Mouse (Mus musculus) forebrain, postnatal 0 days (tissue): ENCODE data around the gene Atxn1. TPM values are rescaled to one million over a fixed set of nuclear protein-coding genes. Genes with fewer than 3 reads are reported as not detected.

Source experiments
- ATAC-seq: fragments of 200-750 bp; cut with Nextera tagmentation; 2 replicates; pipeline ENCODE4 v1.8.0; 2017; ENCODE audit warnings: mild to moderate bottlenecking, moderate library complexity
- DNase-seq: peaks from one replicate; pipeline ENCODE4 v3.0.0-alpha.2; 2015
- H3K27ac ChIP-seq: fragments of 300-500 bp; sonication (generic); 2 replicates; pipeline ENCODE4 v1.5.1; 2014; ENCODE audit warnings: low read depth, mild to moderate bottlenecking, antibody characterized with exemption, low read length, moderate library complexity, mixed read lengths
- H3K27me3 ChIP-seq: fragments of 300-500 bp; sonication (generic); 2 replicates; pipeline ENCODE4 v1.6.1; 2014; ENCODE audit warnings: mild to moderate bottlenecking, low read length, mixed read lengths; ENCODE audit not compliant: insufficient read depth
- H3K36me3 ChIP-seq: fragments of 300-500 bp; sonication (generic); 2 replicates; pipeline ENCODE4 v1.6.1; 2014; ENCODE audit warnings: mild to moderate bottlenecking, moderate library complexity; ENCODE audit not compliant: insufficient read depth
- H3K4me1 ChIP-seq: fragments of 300-500 bp; sonication (generic); 2 replicates; pipeline ENCODE4 v1.6.1; 2014; ENCODE audit warnings: antibody characterized with exemption; ENCODE audit not compliant: insufficient read depth
- H3K4me2 ChIP-seq: fragments of 300-500 bp; sonication (generic); 2 replicates; pipeline ENCODE4 v1.6.1; 2014; ENCODE audit warnings: low read depth, mild to moderate bottlenecking, moderate library complexity
- H3K4me3 ChIP-seq: fragments of 300-500 bp; sonication (generic); 2 replicates; pipeline ENCODE4 v1.5.1; 2014; ENCODE audit warnings: low read depth, low read length, mixed read lengths
- H3K9ac ChIP-seq: fragments of 300-500 bp; sonication (generic); 2 replicates; pipeline ENCODE4 v1.6.1; 2014; ENCODE audit warnings: mild to moderate bottlenecking
- H3K9me3 ChIP-seq: fragments of 300-500 bp; sonication (generic); 2 replicates; pipeline ENCODE4 v1.6.1; 2016; ENCODE audit warnings: low read length
- CTCF ChIP-seq: sonication (generic); IDR thresholded peaks from 2 replicates; pipeline ENCODE4 v1.5.1; 2016; ENCODE audit warnings: antibody characterized with exemption, control low read depth, low read depth
- WGBS: fragments of 180-500 bp; shearing (Covaris S2); extraction: QIAGEN DNeasy Blood & Tissue Kit; methylation state at CpG from one replicate; pipeline ENCODE4 v1.1.7; 2014; 5-methylcytosine and 5-hydroxymethylcytosine counted together
- polyA plus RNA-seq: library from polyadenylated mRNA; unstranded; fragments of >200 nt; fragmentation: Nextera tagmentation; extraction: Ambion mirVana; gene quantifications from 2 replicates; pipeline ENCODE4 v1.2.1, GENCODE M21; 2015
- total RNA-seq: library from RNA; depleted of rRNA; stranded (reverse); fragments of >200 nt; gene quantifications from 2 replicates; pipeline ENCODE4 v1.2.3, GENCODE M21; 2014

Atxn1 gene
- total and polyA plus RNA-seq, 2 experiments from 2014 or later: 13.0 to 32.3 TPM

DNA sequence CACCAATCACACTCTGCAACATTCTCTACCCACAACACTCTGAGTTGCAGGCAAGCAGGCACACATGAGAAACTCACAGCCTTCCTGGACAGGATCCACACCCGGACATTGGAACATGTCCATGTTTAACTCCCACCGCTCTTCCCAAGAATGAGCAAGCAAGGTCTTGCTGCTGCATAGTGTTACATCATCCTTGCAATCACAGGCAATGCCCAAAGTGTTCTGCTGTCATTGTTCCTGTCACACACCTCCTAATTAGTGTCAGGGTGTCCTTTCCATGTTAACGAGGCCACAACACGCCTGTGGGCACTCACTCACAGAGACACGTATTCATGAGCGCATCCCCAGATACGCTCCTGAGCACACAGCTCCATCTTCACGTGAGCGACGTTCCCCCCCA lies 181.1 kb downstream of the Atxn1 start:
- 44% methylated on average over 10 of the region's 10 CpGs for whole genome bisulfite sequencing
- H3K4me1 ChIP-seq: peaks cover 4% of the 10 kb centered on the region; the same call in 1 of the 2 replicates
- H3K9me3 ChIP-seq: no peaks in the 10 kb centered on the region
- TF ChIP-seq CTCF: no peak
- H3K27me3 ChIP-seq: no peaks in the 10 kb centered on the region
- ATAC-seq (0 out of 2 replicates have a peak, but pooled peaks have one; percentile 23), DNase-seq (no peak)
- H3K36me3 ChIP-seq: no peaks in the 10 kb centered on the region
- H3K27ac ChIP-seq: no peak overlapping the region
- no peak overlapping the region for H3K9ac ChIP-seq
- H3K4me2 ChIP-seq: no peak overlapping the region
- H3K4me3 ChIP-seq: no peak overlapping the region

DNA sequence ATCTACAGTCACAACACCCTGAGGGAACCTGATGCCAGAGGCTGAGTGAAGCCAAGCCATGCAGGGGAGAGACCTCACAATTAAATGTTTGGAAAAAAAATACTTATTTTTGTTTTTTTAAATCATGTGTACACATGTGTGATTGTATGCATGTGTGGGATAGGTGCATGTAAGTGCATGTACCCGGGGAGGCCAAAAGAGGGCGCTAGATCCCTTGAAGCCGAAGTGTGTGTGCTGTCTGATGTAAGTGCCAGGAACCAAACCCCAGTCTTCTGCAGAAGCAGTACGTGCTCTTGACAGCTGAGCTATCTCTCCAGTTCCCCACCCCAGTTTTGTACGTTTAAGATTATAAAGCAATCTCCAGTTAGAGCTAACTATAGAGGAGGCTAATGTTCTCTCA lies 186.1 kb downstream of the Atxn1 start:
- Histone ChIP-seq H3K27me3 (no peaks in the 10 kb centered on the region), H3K4me2 (no peak overlapping the region), H3K9me3 (no peaks in the 10 kb centered on the region), H3K4me1 (no peaks in the 10 kb centered on the region), H3K36me3 (no peaks in the 10 kb centered on the region), H3K9ac (no peak overlapping the region), H3K4me3 (no peak overlapping the region), H3K27ac (no peak overlapping the region)
- no peak for ATAC-seq
- TF ChIP-seq CTCF: peak; percentile 44
- 87% methylated on average over 5 of the region's 5 CpGs for WGBS
- DNase-seq: no peak

DNA sequence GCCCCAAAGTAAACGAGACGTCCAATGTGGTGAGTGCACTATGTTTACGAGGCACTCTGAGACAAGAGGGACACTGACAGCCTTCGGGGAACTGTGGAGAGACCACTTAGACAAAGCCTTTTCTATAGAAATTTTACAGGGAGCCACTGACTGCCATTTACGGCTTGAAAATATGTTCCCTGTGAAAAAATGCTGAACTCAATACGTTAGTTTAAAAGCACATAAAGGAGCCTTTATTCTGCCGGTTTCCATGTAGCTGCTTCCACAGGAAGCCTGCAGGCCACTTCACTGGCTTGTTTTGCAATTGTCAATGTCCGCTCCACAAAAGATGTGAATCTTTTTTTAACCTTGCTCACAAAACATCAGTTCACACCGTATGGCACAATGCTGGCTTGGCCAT lies 186.6 kb downstream of the Atxn1 start:
- no peaks in the 10 kb centered on the region for H3K36me3 ChIP-seq
- no peaks in the 10 kb centered on the region for H3K4me1 ChIP-seq
- H3K9me3 ChIP-seq: no peaks in the 10 kb centered on the region
- H3K4me3 ChIP-seq: no peak overlapping the region
- WGBS: 18% methylated on average over 9 of the region's 9 CpGs
- H3K27ac ChIP-seq: 0 out of 2 replicates have a peak overlapping the region, but pooled peaks have one; percentile 15
- ATAC-seq: no peak
- H3K4me2 ChIP-seq: no peak overlapping the region
- DNase-seq: no peak
- TF ChIP-seq CTCF: no peak
- H3K27me3 ChIP-seq: no peaks in the 10 kb centered on the region
- no peak overlapping the region for H3K9ac ChIP-seq

DNA sequence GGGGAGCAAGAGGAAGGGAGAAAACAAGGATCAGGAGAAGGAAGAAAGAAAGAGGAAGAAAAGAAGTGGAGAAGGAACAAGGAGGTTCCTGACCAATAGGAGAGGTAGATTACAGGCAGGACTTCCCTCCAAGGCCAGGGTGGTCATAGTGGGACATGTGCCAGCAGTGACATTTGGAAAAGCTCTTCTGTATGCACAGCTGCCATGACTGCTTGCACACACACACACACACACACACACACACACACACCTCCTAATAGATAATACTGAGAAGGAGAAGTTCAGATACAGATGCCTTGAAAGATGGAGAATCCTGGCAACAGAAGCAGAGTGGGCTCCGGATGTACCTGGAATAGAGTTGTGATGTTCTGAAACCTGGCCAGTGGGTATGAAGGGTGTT lies 189.3 kb downstream of the Atxn1 start:
- WGBS: 93% methylated on average over 1 of the region's 1 CpGs
- ATAC-seq: no peak
- no peak overlapping the region for H3K27ac ChIP-seq

DNA sequence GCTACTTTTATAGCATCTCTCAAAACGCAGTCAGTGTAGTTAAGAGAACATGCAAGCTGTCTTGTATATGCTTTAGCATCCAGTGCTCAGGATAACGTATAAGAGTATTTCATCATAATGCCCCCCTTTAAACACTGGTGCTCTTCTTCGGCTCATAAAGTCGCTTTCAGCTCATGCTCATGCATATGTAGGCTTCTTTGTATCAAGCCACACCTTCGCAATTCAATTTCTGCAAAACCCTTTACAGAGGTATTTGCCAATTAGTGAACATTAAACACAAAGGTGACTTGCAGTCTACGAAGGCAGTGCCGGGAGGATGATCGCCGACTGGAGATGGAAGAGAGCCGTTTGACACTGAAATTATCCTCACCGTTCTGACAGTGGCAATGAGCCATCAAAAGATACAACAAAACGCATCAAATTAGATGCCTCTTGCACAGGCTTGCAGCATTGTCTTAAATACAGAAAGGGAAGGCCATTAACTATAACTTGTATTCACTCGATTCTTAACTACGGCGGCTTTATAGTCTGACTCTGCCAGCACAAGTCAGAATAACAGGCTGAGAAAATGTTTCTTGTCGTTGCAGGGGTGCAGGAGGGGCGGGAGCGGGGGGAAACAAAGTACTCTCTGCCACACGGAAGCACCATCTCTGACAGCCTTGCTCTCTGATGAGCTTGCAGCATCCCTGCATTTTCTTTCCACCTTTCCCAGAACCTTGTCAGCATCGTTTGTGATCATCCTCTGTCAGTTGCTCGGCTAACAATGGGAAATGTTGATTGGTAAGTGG lies 191.2 kb downstream of the Atxn1 start:
- no peak overlapping the region for H3K4me3 ChIP-seq
- ATAC-seq (peak; percentile 82), DNase-seq (peak; percentile 54)
- H3K9me3 ChIP-seq: no peaks in the 10 kb centered on the region
- no peaks in the 10 kb centered on the region for H3K27me3 ChIP-seq
- no peak for TF ChIP-seq CTCF
- no peaks in the 10 kb centered on the region for H3K4me1 ChIP-seq
- peak overlapping the region; percentile 57 for H3K27ac ChIP-seq
- 0 out of 2 replicates have a peak, but pooled peaks cover 6% of the 10 kb centered on the region for H3K36me3 ChIP-seq
- 25% methylated on average over 21 of the region's 21 CpGs for WGBS
- 0 out of 2 replicates have a peak overlapping the region, but pooled peaks have one; percentile 11 for H3K9ac ChIP-seq
- H3K4me2 ChIP-seq: peak overlapping the region; percentile 27; the same call in 1 of the 2 replicates

More for the DNA sequence above, 189.3 kb downstream of the Atxn1 start:
- Histone ChIP-seq H3K27me3 (no peaks in the 10 kb centered on the region), H3K4me1 (no peaks in the 10 kb centered on the region), H3K9ac (no peak overlapping the region), H3K9me3 (no peaks in the 10 kb centered on the region), H3K4me2 (no peak overlapping the region), H3K4me3 (no peak overlapping the region), H3K36me3 (no peaks in the 10 kb centered on the region)
- no peak for DNase-seq
- TF ChIP-seq CTCF: no peak

DNA sequence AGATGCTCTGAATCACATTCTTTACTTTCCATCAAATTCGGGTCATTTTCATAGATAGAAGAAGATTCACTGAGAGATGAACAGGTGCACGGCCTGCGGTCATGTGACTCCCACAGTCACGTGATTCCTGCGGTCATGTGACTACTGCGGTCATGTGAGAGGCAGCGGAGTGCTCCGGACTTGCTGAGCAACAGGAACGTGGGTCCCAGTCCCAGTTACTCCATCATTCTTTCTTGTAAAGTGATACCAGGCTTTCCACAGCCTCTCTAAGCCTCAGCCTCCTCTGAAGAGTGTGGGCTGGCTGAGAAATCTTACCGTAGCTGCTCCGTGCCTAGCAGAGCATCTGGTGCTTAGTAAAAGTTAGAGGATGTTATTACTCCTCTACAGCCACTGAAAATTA lies 195.1 kb downstream of the Atxn1 start:
- Histone ChIP-seq H3K9me3 (no peaks in the 10 kb centered on the region), H3K9ac (no peak overlapping the region), H3K27ac (no peak overlapping the region), H3K4me1 (no peaks in the 10 kb centered on the region), H3K4me3 (no peak overlapping the region), H3K27me3 (no peaks in the 10 kb centered on the region), H3K4me2 (no peak overlapping the region), H3K36me3 (0 out of 2 replicates have a peak, but pooled peaks cover 6% of the 10 kb centered on the region)
- WGBS: 93% methylated on average over 11 of the region's 11 CpGs
- no peak for ATAC-seq
- no peak for TF ChIP-seq CTCF
- DNase-seq: no peak

DNA sequence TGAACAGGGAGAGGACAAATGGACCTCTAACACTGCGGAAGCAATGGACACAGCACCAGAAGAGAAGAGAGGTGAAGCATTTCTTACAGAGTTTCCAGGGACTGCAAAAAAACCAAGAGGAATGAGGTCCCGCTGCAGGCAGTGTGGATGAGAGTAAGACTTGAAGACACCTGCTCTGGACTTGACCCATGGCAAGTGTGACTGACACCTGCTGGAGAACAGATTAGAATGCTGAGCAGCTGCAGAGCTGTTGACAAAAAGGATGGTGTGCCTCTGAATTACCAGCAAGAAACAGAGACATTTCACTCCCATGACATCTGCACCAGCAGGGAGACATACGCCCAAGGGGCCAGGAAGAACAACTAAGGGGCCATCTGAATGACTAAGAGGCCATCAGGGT lies 196.6 kb downstream of the Atxn1 start:
- DNase-seq (no peak), ATAC-seq (no peak)
- no peak for TF ChIP-seq CTCF
- Histone ChIP-seq H3K4me3 (no peak overlapping the region), H3K36me3 (0 out of 2 replicates have a peak, but pooled peaks cover 6% of the 10 kb centered on the region), H3K9me3 (no peaks in the 10 kb centered on the region), H3K27ac (no peak overlapping the region), H3K27me3 (no peaks in the 10 kb centered on the region), H3K4me2 (no peak overlapping the region), H3K4me1 (no peaks in the 10 kb centered on the region), H3K9ac (no peak overlapping the region)
- 95% methylated on average over 3 of the region's 3 CpGs for WGBS
